Mouse (Mus musculus) midbrain, embryonic 16.5 days (tissue): ENCODE results near the gene Jsrp1. TPM values are rescaled to one million over a fixed set of nuclear protein-coding genes. Genes with fewer than 3 reads are reported as not detected.

Experiments
- ATAC-seq: fragments of 200-750 bp; cut with Nextera tagmentation; 2 replicates; pipeline ENCODE4 v1.8.0; 2017; ENCODE audit warnings: moderate TSS enrichment
- H3K27ac ChIP-seq: fragments of 300-500 bp; sonication (generic); 2 replicates; pipeline ENCODE4 v1.5.1; 2014; ENCODE audit warnings: mild to moderate bottlenecking, low read length, mixed read lengths
- H3K27me3 ChIP-seq: fragments of 300-500 bp; sonication (generic); 2 replicates; pipeline ENCODE4 v1.6.1; 2014; ENCODE audit warnings: low read depth, low read length, mixed read lengths; ENCODE audit not compliant: control insufficient read depth, insufficient read depth
- H3K36me3 ChIP-seq: fragments of 300-500 bp; sonication (generic); 2 replicates; pipeline ENCODE4 v1.6.1; 2014; ENCODE audit warnings: mild to moderate bottlenecking, low read length, moderate library complexity, mixed read lengths; ENCODE audit not compliant: control insufficient read depth, insufficient read depth
- H3K4me1 ChIP-seq: fragments of 300-500 bp; sonication (generic); 2 replicates; pipeline ENCODE4 v1.6.1; 2014; ENCODE audit warnings: mild to moderate bottlenecking, low read length, mixed read lengths; ENCODE audit not compliant: control insufficient read depth, insufficient read depth
- H3K4me2 ChIP-seq: fragments of 300-500 bp; sonication (generic); 2 replicates; pipeline ENCODE4 v1.6.1; 2014; ENCODE audit warnings: mild to moderate bottlenecking, low read length, mixed read lengths
- H3K4me3 ChIP-seq: fragments of 300-500 bp; sonication (generic); 2 replicates; pipeline ENCODE4 v1.5.1; 2014; ENCODE audit warnings: low read depth, mild to moderate bottlenecking, low read length, moderate library complexity, mixed read lengths
- H3K9ac ChIP-seq: fragments of 300-500 bp; sonication (generic); 2 replicates; pipeline ENCODE4 v1.6.1; 2014; ENCODE audit warnings: low read depth, low read length, mixed read lengths
- H3K9me3 ChIP-seq: fragments of 300-500 bp; sonication (generic); replicated peaks from 2 replicates; pipeline ENCODE4 v1.6.1; 2014; ENCODE audit warnings: mild to moderate bottlenecking, low read length, mixed read lengths; ENCODE audit not compliant: control insufficient read depth, poor library complexity, severe bottlenecking
- WGBS: fragments of 180-500 bp; shearing (Covaris S2); extraction: QIAGEN DNeasy Blood & Tissue Kit; methylation state at CpG from one replicate; pipeline ENCODE4 v1.1.7; 2014; 5-methylcytosine and 5-hydroxymethylcytosine counted together
- polyA plus RNA-seq: library from polyadenylated mRNA; unstranded; fragments of >200 nt; fragmentation: Nextera tagmentation; extraction: Ambion mirVana; gene quantifications from 2 replicates; pipeline ENCODE4 v1.2.1, GENCODE M21; 2015

Jsrp1 gene
- polyA plus RNA-seq, 1 experiment from 2014 or later = 0.39 TPM

DNA sequence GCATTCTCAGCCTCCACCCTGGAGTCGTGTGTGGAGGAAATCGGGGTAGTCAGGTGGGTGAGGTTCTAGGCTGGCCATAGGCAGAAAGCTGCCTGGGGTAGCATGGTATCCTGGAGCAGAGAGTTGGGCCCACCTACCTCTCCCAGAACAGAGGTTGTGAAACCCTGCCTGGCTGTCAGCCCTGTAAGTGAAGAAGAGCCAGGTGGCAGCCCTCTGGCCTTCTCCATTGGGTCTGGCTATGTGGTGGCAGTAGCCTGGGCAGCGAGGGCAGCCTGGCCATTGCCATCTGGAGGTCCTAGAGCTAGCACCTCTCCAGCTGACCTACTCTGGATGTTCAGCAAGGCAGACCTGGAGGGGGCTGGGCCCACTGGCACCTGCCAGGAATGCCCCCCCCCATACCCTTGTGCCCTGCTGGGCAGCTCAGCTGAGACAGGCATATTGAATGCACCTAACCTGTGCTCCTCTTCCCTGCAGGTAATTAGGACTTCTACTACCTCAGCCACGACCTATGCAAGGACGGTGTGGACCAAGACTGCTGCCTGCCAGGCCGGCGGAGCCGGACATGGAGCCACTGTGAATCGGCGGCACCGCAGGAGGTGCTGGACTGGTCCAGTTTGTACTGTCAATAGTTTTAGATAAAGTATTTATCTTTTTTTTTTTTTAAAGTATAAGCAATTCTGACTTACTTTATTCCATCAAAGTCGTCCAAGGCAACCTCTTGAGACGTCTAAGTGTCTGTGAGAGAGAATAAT lies 20.1 kb downstream of the Jsrp1 start:
- H3K27ac ChIP-seq = no peak overlapping the region
- no peak overlapping the region for H3K9ac ChIP-seq
- WGBS = 89% methylated on average over 13 of the region's 13 CpGs
- H3K9me3 ChIP-seq = no peaks in the 10 kb centered on the region
- no peak for ATAC-seq
- H3K36me3 ChIP-seq = peaks cover 41% of the 10 kb centered on the region
- H3K4me3 ChIP-seq = no peak overlapping the region
- H3K4me1 ChIP-seq = peaks cover 11% of the 10 kb centered on the region
- no peaks in the 10 kb centered on the region for H3K27me3 ChIP-seq
- no peak overlapping the region for H3K4me2 ChIP-seq

DNA sequence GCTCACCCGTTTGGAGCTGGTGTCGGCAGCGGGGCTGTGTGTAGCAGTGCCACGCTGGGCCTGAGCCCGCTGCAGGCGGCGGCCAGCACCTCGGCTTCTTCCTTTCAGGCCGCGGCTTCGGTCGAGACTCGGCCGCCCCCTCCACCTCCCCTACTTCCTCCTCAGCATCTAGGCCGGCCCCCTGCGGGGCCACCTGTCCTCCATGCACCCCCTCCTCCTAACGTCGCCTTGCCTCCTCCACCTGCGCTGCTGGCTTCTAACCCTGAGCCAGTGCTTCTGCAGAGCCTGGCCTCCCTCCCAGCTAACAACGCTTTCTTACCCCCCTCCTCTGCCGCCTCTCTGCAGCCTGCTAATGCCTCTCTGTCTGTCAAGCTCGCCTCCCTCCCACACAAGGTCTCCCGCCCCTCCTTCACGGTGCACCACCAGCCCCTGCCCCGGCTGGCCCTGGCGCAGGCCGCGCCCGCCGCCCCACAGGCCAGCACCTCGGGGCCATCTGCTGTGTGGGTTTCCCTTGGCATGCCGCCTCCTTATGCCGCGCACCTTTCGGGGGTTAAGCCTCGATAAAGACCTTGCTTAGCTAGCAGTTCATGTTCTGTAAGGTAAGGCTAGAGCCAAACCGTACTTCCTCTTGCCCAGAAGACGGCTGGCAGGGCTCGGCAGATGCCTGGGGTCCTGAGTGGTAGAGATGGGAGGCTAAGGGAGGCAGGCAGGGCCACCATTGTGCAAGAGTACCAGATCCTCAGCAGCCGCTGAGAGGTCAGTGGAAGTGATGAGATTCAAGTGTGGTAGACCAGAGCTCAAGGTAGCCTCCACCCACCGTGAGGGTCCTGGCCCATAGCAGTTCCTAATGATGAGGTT lies 20.9 kb downstream of the Jsrp1 start:
- no peak overlapping the region for H3K4me2 ChIP-seq
- H3K4me3 ChIP-seq = no peak overlapping the region
- H3K36me3 ChIP-seq = peaks cover 48% of the 10 kb centered on the region
- no peak overlapping the region for H3K9ac ChIP-seq
- no peaks in the 10 kb centered on the region for H3K9me3 ChIP-seq
- ATAC-seq = no peak
- H3K27me3 ChIP-seq = no peaks in the 10 kb centered on the region
- 73% methylated on average over 41 of the region's 41 CpGs for WGBS
- peaks cover 11% of the 10 kb centered on the region for H3K4me1 ChIP-seq
- no peak overlapping the region for H3K27ac ChIP-seq

DNA sequence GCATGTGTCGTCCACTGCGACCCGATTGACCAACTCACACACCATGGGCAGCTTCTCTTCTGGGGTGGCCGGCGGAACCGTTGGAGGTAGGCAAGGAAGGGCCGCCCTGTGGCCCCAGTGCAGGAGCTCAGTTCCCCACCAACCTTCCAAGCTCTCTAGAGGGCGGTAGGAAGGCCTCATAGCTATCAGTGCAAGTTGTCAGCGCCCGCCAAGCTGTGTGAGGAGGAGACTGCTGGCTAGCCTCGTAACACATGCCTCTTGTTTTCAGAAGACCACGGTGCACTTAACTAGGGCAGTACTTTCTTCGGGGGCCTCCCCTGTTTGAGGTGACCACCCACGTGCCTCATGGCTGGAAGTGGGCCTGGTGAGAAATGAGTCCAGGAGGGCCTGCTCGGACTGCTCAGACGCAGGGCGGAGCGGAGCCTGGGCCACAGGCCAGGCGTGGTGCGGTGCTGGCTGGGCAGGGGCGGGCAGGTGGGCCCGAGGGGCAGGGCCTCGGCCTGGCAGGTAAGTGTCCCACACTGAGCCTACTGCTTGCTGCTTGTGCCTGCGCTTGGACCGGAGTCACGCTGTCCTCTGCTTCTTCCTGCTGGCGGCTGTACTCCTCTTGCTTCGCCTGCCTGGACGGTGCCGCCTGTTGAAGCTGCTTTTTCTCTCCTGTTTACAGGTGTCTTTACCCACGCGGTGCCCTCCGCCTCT lies 21.7 kb downstream of the Jsrp1 start:
- Histone ChIP-seq H3K4me1 (peaks cover 4% of the 10 kb centered on the region; the same call in 1 of the 2 replicates), H3K27me3 (no peaks in the 10 kb centered on the region), H3K36me3 (peaks cover 55% of the 10 kb centered on the region), H3K4me3 (no peak overlapping the region), H3K4me2 (no peak overlapping the region), H3K9me3 (no peaks in the 10 kb centered on the region), H3K27ac (no peak overlapping the region), H3K9ac (no peak overlapping the region)
- WGBS = 85% methylated on average over 32 of the region's 33 CpGs
- ATAC-seq = no peak

GRCm38 (mm10) chr10:80790761-80791404 lies 22.4 kb downstream of the Jsrp1 start:
- Histone ChIP-seq H3K9me3 (no peaks in the 10 kb centered on the region), H3K4me2 (no peak overlapping the region), H3K36me3 (peaks cover 59% of the 10 kb centered on the region), H3K9ac (no peak overlapping the region), H3K27ac (no peak overlapping the region), H3K4me3 (no peak overlapping the region), H3K27me3 (no peaks in the 10 kb centered on the region), H3K4me1 (no peaks in the 10 kb centered on the region)
- WGBS = 87% methylated on average over 19 of the region's 19 CpGs
- ATAC-seq = no peak

DNA sequence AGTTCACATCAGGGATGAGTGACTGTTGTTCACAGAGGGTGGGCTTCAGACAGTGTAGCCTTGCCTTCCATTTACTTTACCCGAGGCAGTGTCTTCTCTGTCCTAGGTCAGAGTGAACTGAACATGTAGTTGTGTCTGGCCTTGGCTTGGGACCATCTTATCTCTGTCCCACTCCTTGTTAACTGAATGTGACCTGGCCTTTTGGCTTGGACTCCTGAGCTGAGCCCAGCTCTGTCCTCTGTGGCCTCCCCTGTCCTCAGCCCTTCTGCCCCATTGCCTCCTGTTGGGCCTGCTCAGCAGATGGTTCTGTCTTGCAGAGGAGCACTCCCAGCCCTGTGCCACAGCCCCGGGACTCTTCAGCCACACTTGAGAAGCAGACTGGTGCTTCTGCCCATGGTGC lies 25.8 kb downstream of the Jsrp1 start:
- H3K9ac ChIP-seq = no peak overlapping the region
- H3K9me3 ChIP-seq = no peaks in the 10 kb centered on the region
- H3K4me3 ChIP-seq = no peak overlapping the region
- WGBS = 81% methylated on average over 2 of the region's 2 CpGs
- H3K36me3 ChIP-seq = peaks cover 80% of the 10 kb centered on the region
- no peak for ATAC-seq
- H3K4me2 ChIP-seq = no peak overlapping the region
- H3K27ac ChIP-seq = no peak overlapping the region
- H3K4me1 ChIP-seq = no peaks in the 10 kb centered on the region
- H3K27me3 ChIP-seq = no peaks in the 10 kb centered on the region

DNA sequence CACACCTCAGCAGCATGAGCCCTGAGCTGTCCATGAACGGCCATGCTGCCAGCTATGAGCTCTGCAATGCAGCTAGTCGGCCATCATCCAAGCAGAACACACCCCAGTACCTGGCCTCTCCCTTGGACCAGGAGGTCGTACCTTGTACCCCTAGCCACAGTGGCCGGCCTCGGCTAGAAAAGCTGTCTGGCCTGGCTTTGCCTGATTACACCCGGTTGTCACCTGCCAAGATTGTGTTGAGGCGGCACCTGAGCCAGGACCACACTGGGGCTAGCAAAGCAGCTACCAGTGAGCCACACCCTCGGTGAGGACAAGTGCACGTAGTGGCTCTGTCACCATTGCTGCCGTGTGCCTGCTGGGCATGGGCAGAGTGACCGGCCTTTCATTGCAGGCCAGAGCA lies 27.3 kb downstream of the Jsrp1 start:
- no peak for ATAC-seq
- Histone ChIP-seq H3K4me3 (no peak overlapping the region), H3K9me3 (no peaks in the 10 kb centered on the region), H3K36me3 (peaks cover 83% of the 10 kb centered on the region), H3K27ac (no peak overlapping the region), H3K4me2 (no peak overlapping the region), H3K4me1 (no peaks in the 10 kb centered on the region), H3K9ac (no peak overlapping the region), H3K27me3 (no peaks in the 10 kb centered on the region)
- 94% methylated on average over 11 of the region's 11 CpGs for WGBS

DNA sequence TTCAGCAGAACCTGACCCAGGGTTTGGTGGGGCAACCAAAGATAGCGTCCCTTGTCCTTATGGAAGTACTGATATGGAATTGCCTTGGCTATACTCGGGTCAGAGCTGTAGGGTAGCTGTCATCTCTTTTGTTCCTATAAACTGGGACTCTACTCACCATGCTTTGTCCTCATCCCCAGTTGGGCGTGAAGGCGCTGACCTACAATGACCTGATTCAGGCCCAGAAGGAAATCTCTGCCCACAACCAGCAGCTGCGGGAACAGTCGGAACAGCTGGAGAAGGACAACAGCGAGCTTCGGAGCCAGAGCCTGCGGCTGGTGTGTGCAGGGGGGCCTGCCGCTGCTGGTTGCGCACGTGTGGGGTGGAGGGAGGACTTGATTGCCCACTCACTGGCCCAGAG lies 28.4 kb downstream of the Jsrp1 start:
- no peak overlapping the region for H3K4me3 ChIP-seq
- ATAC-seq = no peak
- peaks cover 84% of the 10 kb centered on the region for H3K36me3 ChIP-seq
- no peak overlapping the region for H3K4me2 ChIP-seq
- WGBS = 74% methylated on average over 12 of the region's 12 CpGs
- H3K4me1 ChIP-seq = no peaks in the 10 kb centered on the region
- H3K27me3 ChIP-seq = no peaks in the 10 kb centered on the region
- H3K9ac ChIP-seq = no peak overlapping the region
- H3K9me3 ChIP-seq = no peaks in the 10 kb centered on the region
- no peak overlapping the region for H3K27ac ChIP-seq

DNA sequence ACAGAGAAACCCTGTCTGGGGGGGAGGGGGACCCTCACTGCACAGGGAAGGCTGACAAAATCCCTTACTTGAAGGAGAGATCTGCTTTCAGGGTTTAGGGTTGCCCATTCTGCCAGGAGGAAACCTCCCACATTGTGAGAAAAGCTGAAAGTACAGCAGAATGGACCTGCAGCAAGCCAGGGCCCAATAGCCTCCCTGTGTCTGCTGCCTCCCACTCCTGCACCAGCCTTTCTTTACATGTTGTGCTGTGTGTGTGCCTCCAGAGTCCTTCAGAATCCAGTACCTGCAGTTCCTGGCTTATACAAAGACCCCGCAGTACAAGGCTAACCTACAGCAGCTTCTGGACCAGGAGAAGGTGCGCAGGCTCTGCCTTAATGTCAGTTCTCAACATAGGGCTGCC lies 29.0 kb downstream of the Jsrp1 start:
- Histone ChIP-seq H3K9me3 (no peaks in the 10 kb centered on the region), H3K27me3 (no peaks in the 10 kb centered on the region), H3K4me1 (no peaks in the 10 kb centered on the region), H3K27ac (no peak overlapping the region), H3K4me2 (no peak overlapping the region), H3K4me3 (no peak overlapping the region), H3K36me3 (peaks cover 84% of the 10 kb centered on the region), H3K9ac (no peak overlapping the region)
- 98% methylated on average over 2 of the region's 2 CpGs for WGBS
- ATAC-seq = no peak
